Mouse (Mus musculus): ENCODE measurements around the gene Npas2.

- TF ChIP-seq CTCF (IDR thresholded peaks at IDR 0.05; ENCODE audit: borderline replicate concordance, insufficient read depth, low read length) (no peak), POLR2A (IDR thresholded peaks at IDR 0.05; ENCODE audit: low read depth, low read length) (no peak)
These were observed 155.9 kb downstream of the Npas2 start for GRCm38 (mm10) chr1:39349427-39349826.
